7 mouse cellular contexts compared by ENCODE assay signal in the genomic region with DNA sequence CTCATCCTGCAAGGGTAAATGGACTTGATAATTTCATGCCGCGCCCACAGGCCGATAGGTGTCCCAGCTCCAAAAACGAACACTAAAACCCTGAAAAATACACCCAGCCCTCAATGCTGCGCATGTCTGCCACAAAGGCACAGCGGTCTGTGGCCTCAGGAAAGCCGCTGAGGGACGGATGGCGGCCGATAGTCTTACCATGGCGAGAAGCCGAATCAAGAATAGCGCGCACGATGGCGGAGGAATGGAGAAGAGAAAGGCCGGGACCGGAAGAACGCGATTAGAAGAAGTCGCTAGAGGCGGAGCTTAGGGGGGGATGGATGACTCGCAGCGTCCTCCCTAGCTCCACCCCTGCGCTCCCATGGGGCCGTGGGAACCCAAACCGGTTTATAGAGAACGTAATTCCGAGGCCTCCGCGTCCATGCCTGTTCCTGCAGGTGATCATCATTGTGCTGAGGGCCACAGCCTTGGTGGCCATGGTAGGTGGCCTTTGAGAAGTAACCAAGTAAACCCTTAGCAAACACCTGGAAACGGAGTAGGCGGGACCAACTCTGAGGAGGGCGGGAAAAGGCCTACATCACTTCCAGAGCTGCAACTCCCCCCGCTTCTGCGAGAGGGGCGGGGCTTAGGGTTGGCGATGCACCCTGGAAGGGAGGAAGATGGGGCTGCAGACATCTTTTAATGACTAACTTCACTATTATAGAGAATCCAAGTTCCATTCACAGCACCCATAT. TPM values are rescaled to one million over a fixed set of nuclear protein-coding genes. Genes with fewer than 3 reads are reported as not detected.
A peak's percentile ranks its signal among the peaks of the same experiment; 100 is the strongest.
DNase-seq lines count a peak whose midpoint lies in the region; ATAC-seq lines count a peak whose summit lies in the region.

Gene Rpl39 (minus strand): TSS at position 476 of the 734 bp plus-strand sequence.

- no peaks in the 10 kb centered on the region for H3K36me3 ChIP-seq in embryonic facial prominence, embryonic 11.5 days (replicated peaks; ENCODE audit: control insufficient read depth, insufficient read depth, low read depth, low read length)
- H3K36me3 ChIP-seq in limb, embryonic 11.5 days (ENCODE audit: control insufficient read depth, insufficient read depth, low read length) = 0 out of 2 replicates have a peak, but pooled peaks cover 2% of the 10 kb centered on the region
- peaks cover 13% of the 10 kb centered on the region for H3K36me3 ChIP-seq in midbrain, embryonic 14.5 days (ENCODE audit: control insufficient read depth, insufficient read depth, low read length)

- 15% methylated on average over 38 of the region's 38 CpGs for WGBS in embryonic facial prominence, embryonic 11.5 days
- 14% methylated on average over 38 of the region's 38 CpGs for WGBS in limb, embryonic 11.5 days
- 19% methylated on average over 38 of the region's 38 CpGs for WGBS in midbrain, embryonic 14.5 days

- no peaks in the 10 kb centered on the region for H3K9me3 ChIP-seq in embryonic facial prominence, embryonic 11.5 days (replicated peaks; ENCODE audit: control insufficient read depth, low read length)
- no peaks in the 10 kb centered on the region for H3K9me3 ChIP-seq in limb, embryonic 11.5 days (ENCODE audit: control insufficient read depth, low read length)
- H3K9me3 ChIP-seq in midbrain, embryonic 14.5 days (ENCODE audit: control insufficient read depth, low read length) = no peaks in the 10 kb centered on the region

- H3K4me2 ChIP-seq in embryonic facial prominence, embryonic 11.5 days (ENCODE audit: low read depth, low read length) = peak within 1 kb of the TSS; percentile 62
- H3K4me2 ChIP-seq in limb, embryonic 11.5 days (ENCODE audit: low read depth, severe bottlenecking) = peak within 1 kb of the TSS; percentile 64
- H3K4me2 ChIP-seq in midbrain, embryonic 14.5 days (ENCODE audit: low read length) = peak within 1 kb of the TSS; percentile 69

- H3K4me1 ChIP-seq in embryonic facial prominence, embryonic 11.5 days (ENCODE audit: control insufficient read depth, insufficient read depth, low read length) = no peaks in the 10 kb centered on the region
- no peaks in the 10 kb centered on the region for H3K4me1 ChIP-seq in limb, embryonic 11.5 days (ENCODE audit: control insufficient read depth, insufficient read depth, low read length)
- peaks cover 4% of the 10 kb centered on the region; the same call in 1 of the 2 replicates for H3K4me1 ChIP-seq in midbrain, embryonic 14.5 days (ENCODE audit: control insufficient read depth, insufficient read depth, low read length)

- H3K4me3 ChIP-seq in embryonic facial prominence, embryonic 11.5 days (ENCODE audit: low read depth, low read length) = peak within 1 kb of the TSS; percentile 57
- peak within 1 kb of the TSS; percentile 55 for H3K4me3 ChIP-seq in limb, embryonic 11.5 days (ENCODE audit: low read depth, low read length)
- peak within 1 kb of the TSS; percentile 53 for H3K4me3 ChIP-seq in midbrain, embryonic 14.5 days (replicated peaks; ENCODE audit: low read depth, low read length)

- H3K27me3 ChIP-seq in embryonic facial prominence, embryonic 11.5 days (ENCODE audit: control insufficient read depth, insufficient read depth, low read length) = no peaks in the 10 kb centered on the region
- no peaks in the 10 kb centered on the region for H3K27me3 ChIP-seq in limb, embryonic 11.5 days (ENCODE audit: control insufficient read depth, insufficient read depth, low read length)
- H3K27me3 ChIP-seq in midbrain, embryonic 14.5 days (ENCODE audit: control insufficient read depth, insufficient read depth, low read length) = no peaks in the 10 kb centered on the region

- peak; percentile 91 for DNase-seq in adrenal gland, postnatal 14 days
- DNase-seq in embryonic facial prominence, embryonic 11.5 days (ENCODE audit: low spot score) = peak; percentile 91
- DNase-seq in kidney, adult 18-20 months = peak; percentile 90
- peak; percentile 84 for DNase-seq in limb, embryonic 11.5 days (ENCODE audit: low spot score)
- DNase-seq in midbrain, embryonic 14.5 days = peak; percentile 95
- DNase-seq in spleen, adult 18-20 months = peak; percentile 81 to 83

- peak; percentile 88 for ATAC-seq in embryonic facial prominence, embryonic 11.5 days (replicated peaks; ENCODE audit: insufficient number of reproducible peaks, low FRiP score, low TSS enrichment, low read depth)
- peak; percentile 91 for ATAC-seq in granulocyte monocyte progenitor cell, adult 5-6 weeks (replicated peaks; ENCODE audit: poor library complexity, severe bottlenecking)
- peak; percentile 88 for ATAC-seq in limb, embryonic 11.5 days (ENCODE audit: insufficient number of reproducible peaks, low FRiP score, low TSS enrichment, low read depth)
- ATAC-seq in midbrain, embryonic 14.5 days (ENCODE audit: low FRiP score, low TSS enrichment) = peak; percentile 93

- H3K9ac ChIP-seq in embryonic facial prominence, embryonic 11.5 days (replicated peaks; ENCODE audit: low read length) = peak within 1 kb of the TSS; percentile 80
- H3K9ac ChIP-seq in limb, embryonic 11.5 days (ENCODE audit: low read length) = peak within 1 kb of the TSS; percentile 76
- H3K9ac ChIP-seq in midbrain, embryonic 14.5 days (replicated peaks; ENCODE audit: low read length) = peak within 1 kb of the TSS; percentile 63

- H3K27ac ChIP-seq in embryonic facial prominence, embryonic 11.5 days (replicated peaks; ENCODE audit: low read depth, low read length) = peak within 1 kb of the TSS; percentile 10
- peak within 1 kb of the TSS; percentile 62; the same call in 1 of the 2 replicates for H3K27ac ChIP-seq in limb, embryonic 11.5 days (replicated peaks; ENCODE audit: low read depth, low read length)
- H3K27ac ChIP-seq in midbrain, embryonic 14.5 days (replicated peaks; ENCODE audit: low read depth, low read length) = peak within 1 kb of the TSS; percentile 83

RNA-seq across cellular contexts. Expression of gene Rpl39, which starts in this region (rescaled TPM):
- total RNA-seq in adrenal gland, postnatal 14 days (2021) = 548 and 634 TPM in 2 replicates
- polyA plus RNA-seq in embryonic facial prominence, embryonic 11.5 days (2014; fragmentation: Nextera tagmentation; extraction: Ambion mirVana) = 502 and 510 TPM in 2 replicates
- total RNA-seq in granulocyte monocyte progenitor cell, adult 5-6 weeks (2014; fragmentation: Nextera tagmentation) = 2,391 and 2,751 TPM in 2 replicates
- 3,105 and 3,852 TPM in 2 replicates for total RNA-seq in granulocyte monocyte progenitor cell, adult 5-6 weeks (2017)
- polyA plus RNA-seq in limb, embryonic 11.5 days (2014; fragmentation: Nextera tagmentation; extraction: Ambion mirVana) = 520 and 540 TPM in 2 replicates
- polyA plus RNA-seq in midbrain, embryonic 14.5 days (2014; fragmentation: Nextera tagmentation; extraction: Ambion mirVana) = 348 and 369 TPM in 2 replicates

Comparison
In these comparisons a context has a peak if more than half of its experiments do, and no peak if none do; other contexts are left out.
1. Peak in every context shown above with its lines: DNase-seq, ATAC-seq, H3K4me3 ChIP-seq and H3K27ac ChIP-seq.
2. H3K27ac ChIP-seq: peak in every context shown above with its lines; median percentile 83 in midbrain, embryonic 14.5 days; 62 in limb, embryonic 11.5 days; 10 in embryonic facial prominence, embryonic 11.5 days.